Mouse (Mus musculus): ENCODE measurements around the gene Cyp4f18. TPM values are rescaled to one million over a fixed set of nuclear protein-coding genes. Genes with fewer than 3 reads are reported as not detected.

Cyp4f18 gene
- total and polyA plus RNA-seq, 3 experiments, result 0.10 TPM; not detected in 2

DNA sequence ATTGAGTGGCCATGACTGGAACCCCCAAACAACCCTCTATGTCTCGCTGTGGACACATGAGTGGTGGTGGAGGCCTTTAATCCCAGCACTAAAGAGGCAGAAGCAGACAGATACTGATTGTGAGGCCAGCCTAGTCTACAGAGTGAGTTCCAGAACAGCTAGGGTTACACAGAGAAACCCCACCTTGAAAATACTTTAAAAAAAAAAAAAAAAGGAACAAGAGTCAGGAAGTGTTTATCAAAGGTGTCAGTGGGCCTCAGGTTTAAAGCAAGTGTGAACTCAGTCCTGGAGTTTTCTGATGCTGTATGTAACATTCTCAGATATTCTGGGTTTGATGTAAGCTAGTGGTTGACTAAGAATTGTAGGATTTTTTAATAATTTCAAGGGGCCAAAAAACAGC, 56.9 kb downstream of the Cyp4f18 start:
- Histone ChIP-seq H3K36me3 (replicated peaks) (peaks cover 21% of the 10 kb centered on the region), H3K9me3 (replicated peaks) (no peaks in the 10 kb centered on the region), H3K4me1 (ENCODE audit: insufficient read depth, low read depth, low read length) (peaks cover 26% of the 10 kb centered on the region), H3K4me3 (ENCODE audit: low read depth, low read length) (no peak overlapping the region; the same call in 1 of the 2 replicates), H3K27me3 (ENCODE audit: insufficient read depth, low read length) (no peaks in the 10 kb centered on the region)
- no peak for DNase-seq (ENCODE audit: low spot score)
- TF ChIP-seq CTCF (IDR thresholded peaks at IDR 0.05; ENCODE audit: low read depth, low read length) (no peak), POLR2AphosphoS5 (IDR thresholded peaks at IDR 0.05; ENCODE audit: insufficient replicate concordance, low read depth, low read length) (no peak), GATA2 (IDR thresholded peaks at IDR 0.05; ENCODE audit: borderline replicate concordance, low read depth, low read length) (no peak), GATA1 (IDR thresholded peaks at IDR 0.05; ENCODE audit: borderline replicate concordance, low read length) (no peak), TAL1 (conservative IDR thresholded peaks at IDR 0.05; ENCODE audit: low read depth, low read length) (no peak)
- ATAC-seq (ENCODE audit: extremely low read depth, insufficient number of reproducible peaks, low FRiP score, poor library complexity, severe bottlenecking), result no peak

DNA sequence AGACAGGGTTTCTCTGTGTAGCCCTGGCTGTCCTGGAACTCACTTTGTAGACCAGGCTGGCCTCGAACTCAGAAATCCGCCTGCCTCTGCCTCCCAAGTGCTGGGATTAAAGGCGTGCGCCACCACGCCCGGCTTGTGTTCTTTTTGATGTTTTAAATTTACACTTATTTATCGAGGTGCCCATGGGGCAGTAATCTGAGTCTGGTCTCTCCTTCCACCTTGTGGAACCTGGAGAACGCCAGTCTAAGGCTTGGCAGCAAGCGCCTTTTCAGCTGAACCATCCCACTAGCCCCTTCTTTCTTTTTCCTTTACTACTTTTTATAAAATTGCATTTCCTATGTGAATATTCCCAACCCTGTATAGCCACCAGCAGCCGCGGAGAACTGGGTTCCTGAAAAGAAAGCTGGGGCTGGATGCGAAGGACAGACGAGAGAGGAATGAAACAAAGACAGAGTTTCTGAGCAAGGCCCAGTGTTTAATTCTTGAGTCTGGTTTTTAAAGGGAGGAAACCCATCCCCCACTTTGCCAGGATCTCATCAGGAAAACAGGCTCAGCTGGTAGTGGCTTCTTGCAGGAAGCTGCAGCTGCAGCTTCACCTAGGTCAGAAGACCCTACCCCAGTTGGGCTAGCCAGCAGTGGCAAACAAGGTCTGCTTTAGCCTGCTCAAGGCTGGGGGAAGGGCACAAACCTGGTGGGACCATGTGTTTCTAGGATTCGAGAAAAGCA, 57.8 kb downstream of the Cyp4f18 start:
- no peak for TF ChIP-seq GATA2 (IDR thresholded peaks at IDR 0.05; ENCODE audit: borderline replicate concordance, low read depth, low read length)
- no peak for TF ChIP-seq CTCF (IDR thresholded peaks at IDR 0.05; ENCODE audit: low read depth, low read length)
- no peak for TF ChIP-seq GATA1 (IDR thresholded peaks at IDR 0.05; ENCODE audit: borderline replicate concordance, low read length)
- TF ChIP-seq TAL1 (conservative IDR thresholded peaks at IDR 0.05; ENCODE audit: low read depth, low read length), result no peak
- no peak for TF ChIP-seq POLR2AphosphoS5 (IDR thresholded peaks at IDR 0.05; ENCODE audit: insufficient replicate concordance, low read depth, low read length)
- H3K36me3 ChIP-seq (replicated peaks), result peaks cover 21% of the 10 kb centered on the region
- no peaks in the 10 kb centered on the region for H3K27me3 ChIP-seq (ENCODE audit: insufficient read depth, low read length)
- DNase-seq (ENCODE audit: low spot score) (no peak), ATAC-seq (ENCODE audit: extremely low read depth, insufficient number of reproducible peaks, low FRiP score, poor library complexity, severe bottlenecking) (no peak)
- peak overlapping the region; percentile 83 for H3K4me3 ChIP-seq (ENCODE audit: low read depth, low read length)
- peaks cover 26% of the 10 kb centered on the region for H3K4me1 ChIP-seq (ENCODE audit: insufficient read depth, low read depth, low read length)
- H3K9me3 ChIP-seq (replicated peaks), result no peaks in the 10 kb centered on the region

GRCm38 (mm10) chr8:71950482-71951221, 58.8 kb downstream of the Cyp4f18 start, which contains the start of gene Zfp961:
Gene Zfp961 (plus strand): TSS chr8:71951038.
- ATAC-seq (ENCODE audit: extremely low read depth, insufficient number of reproducible peaks, low FRiP score, poor library complexity, severe bottlenecking) (peak; percentile 100), DNase-seq (ENCODE audit: low spot score) (peak; percentile 94)
- TF ChIP-seq CTCF (IDR thresholded peaks at IDR 0.05; ENCODE audit: low read depth, low read length) (no peak), TAL1 (conservative IDR thresholded peaks at IDR 0.05; ENCODE audit: low read depth, low read length) (no peak), GATA1 (IDR thresholded peaks at IDR 0.05; ENCODE audit: borderline replicate concordance, low read length) (no peak), POLR2AphosphoS5 (IDR thresholded peaks at IDR 0.05; ENCODE audit: insufficient replicate concordance, low read depth, low read length) (no peak)
- Histone ChIP-seq H3K4me1 (ENCODE audit: insufficient read depth, low read depth, low read length) (peaks cover 26% of the 10 kb centered on the region), H3K27me3 (ENCODE audit: insufficient read depth, low read length) (no peaks in the 10 kb centered on the region; the same call in 1 of the 2 replicates), H3K36me3 (replicated peaks) (peaks cover 21% of the 10 kb centered on the region), H3K9me3 (replicated peaks) (no peaks in the 10 kb centered on the region), H3K4me3 (ENCODE audit: low read depth, low read length) (peak within 1 kb of the TSS; percentile 83)

DNA sequence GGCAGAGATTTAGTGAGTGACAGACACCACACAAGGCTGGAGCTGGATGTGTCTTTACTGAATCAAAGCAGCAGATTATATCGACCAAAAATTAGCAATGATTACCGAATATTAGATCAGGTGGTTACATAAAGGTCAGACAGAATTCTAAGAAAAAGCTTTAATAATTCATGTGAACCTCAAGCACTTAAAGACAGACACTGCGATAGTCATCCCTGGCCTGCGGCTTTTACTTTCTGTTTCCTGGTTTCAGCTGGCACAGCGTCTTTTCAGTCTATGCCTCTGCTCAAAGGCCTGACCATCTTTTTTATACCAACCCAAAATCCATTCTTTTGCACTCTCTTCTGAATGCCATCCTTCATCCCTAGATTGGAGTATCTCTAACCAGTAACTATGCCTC, 60.8 kb downstream of the Cyp4f18 start:
- peaks cover 26% of the 10 kb centered on the region for H3K4me1 ChIP-seq (ENCODE audit: insufficient read depth, low read depth, low read length)
- peaks cover 10% of the 10 kb centered on the region; the same call in 1 of the 2 replicates for H3K27me3 ChIP-seq (ENCODE audit: insufficient read depth, low read length)
- TF ChIP-seq GATA2 (IDR thresholded peaks at IDR 0.05; ENCODE audit: borderline replicate concordance, low read depth, low read length) (no peak), CTCF (IDR thresholded peaks at IDR 0.05; ENCODE audit: low read depth, low read length) (no peak), TAL1 (conservative IDR thresholded peaks at IDR 0.05; ENCODE audit: low read depth, low read length) (no peak), GATA1 (IDR thresholded peaks at IDR 0.05; ENCODE audit: borderline replicate concordance, low read length) (no peak), POLR2AphosphoS5 (IDR thresholded peaks at IDR 0.05; ENCODE audit: insufficient replicate concordance, low read depth, low read length) (no peak)
- DNase-seq (ENCODE audit: low spot score) (no peak), ATAC-seq (ENCODE audit: extremely low read depth, insufficient number of reproducible peaks, low FRiP score, poor library complexity, severe bottlenecking) (no peak)
- no peaks in the 10 kb centered on the region for H3K9me3 ChIP-seq (replicated peaks)
- no peak overlapping the region for H3K4me3 ChIP-seq (ENCODE audit: low read depth, low read length)
- H3K36me3 ChIP-seq (replicated peaks), result peaks cover 8% of the 10 kb centered on the region

GRCm38 (mm10) chr8:71941776-71942175, 67.7 kb downstream of the Cyp4f18 start:
- Histone ChIP-seq H3K36me3 (replicated peaks) (no peaks in the 10 kb centered on the region), H3K9me3 (replicated peaks) (no peaks in the 10 kb centered on the region), H3K27me3 (ENCODE audit: insufficient read depth, low read length) (peaks cover 10% of the 10 kb centered on the region; the same call in 1 of the 2 replicates), H3K4me3 (ENCODE audit: low read depth, low read length) (no peak overlapping the region), H3K4me1 (ENCODE audit: insufficient read depth, low read depth, low read length) (peaks cover 8% of the 10 kb centered on the region)
- no peak for ATAC-seq (ENCODE audit: extremely low read depth, insufficient number of reproducible peaks, low FRiP score, poor library complexity, severe bottlenecking)
- TF ChIP-seq GATA2 (IDR thresholded peaks at IDR 0.05; ENCODE audit: borderline replicate concordance, low read depth, low read length) (no peak), GATA1 (IDR thresholded peaks at IDR 0.05; ENCODE audit: borderline replicate concordance, low read length) (no peak), TAL1 (conservative IDR thresholded peaks at IDR 0.05; ENCODE audit: low read depth, low read length) (no peak), CTCF (IDR thresholded peaks at IDR 0.05; ENCODE audit: low read depth, low read length) (no peak), POLR2AphosphoS5 (IDR thresholded peaks at IDR 0.05; ENCODE audit: insufficient replicate concordance, low read depth, low read length) (no peak)
- no peak for DNase-seq (ENCODE audit: low spot score)
